Mouse (Mus musculus) MEL (cell line): ENCODE data around the gene Vps13d. TPM values are rescaled to one million over a fixed set of nuclear protein-coding genes. Genes with fewer than 3 reads are reported as not detected.

Experiments
- DNase-seq: peaks from one replicate; pipeline ENCODE4 v3.0.0; 2011; ENCODE audit warnings: low read depth, low spot score
- H3K27ac ChIP-seq: 2 replicates; pipeline ENCODE4 v1.5.1; 2012; ENCODE audit warnings: low read depth, mild to moderate bottlenecking, control low read depth, low read length, moderate library complexity; ENCODE audit not compliant: control insufficient read depth
- H3K27me3 ChIP-seq, 2 experiments: fragments of 150-350 bp in 1 of 2; sonication (generic) in 1 of 2; 2 replicates each; pipeline ENCODE4 v1.6.1; 2012; ENCODE audit warnings: low read length in 2 of 2, mild to moderate bottlenecking in 2 of 2, improper control_type of control experiment in 1 of 2, moderate library complexity in 1 of 2; ENCODE audit not compliant: insufficient read depth in 2 of 2, control insufficient read depth in 1 of 2
- H3K36me3 ChIP-seq, 2 experiments: 2 replicates each; pipeline ENCODE4 v1.6.1; 2012 to 2014; ENCODE audit warnings: low read length in 2 of 2, improper control_type of control experiment in 1 of 2, inconsistent platforms in 1 of 2, mild to moderate bottlenecking in 1 of 2; ENCODE audit not compliant: insufficient read depth in 2 of 2, control insufficient read depth in 1 of 2
- H3K4me1 ChIP-seq, 2 experiments: fragments of 150-350 bp in 1 of 2; sonication (generic) in 1 of 2; 2 replicates each; pipeline ENCODE4 v1.6.1; 2012; ENCODE audit warnings: low read length in 2 of 2, improper control_type of control experiment in 1 of 2, mild to moderate bottlenecking in 1 of 2; ENCODE audit not compliant: insufficient read depth in 2 of 2, control insufficient read depth in 1 of 2
- H3K4me3 ChIP-seq, 2 experiments: fragments of 150-350 bp in 1 of 2; sonication (generic) in 1 of 2; 2 replicates each; pipeline ENCODE4 v1.5.1; 2012; ENCODE audit warnings: low read depth in 2 of 2, low read length in 2 of 2, mild to moderate bottlenecking in 2 of 2, moderate library complexity in 2 of 2, control low read depth in 1 of 2, improper control_type of control experiment in 1 of 2; ENCODE audit not compliant: control insufficient read depth in 1 of 2, insufficient read depth in 1 of 2
- H3K79me2 ChIP-seq: 2 replicates; pipeline ENCODE4 v1.6.1; 2012; ENCODE audit warnings: mild to moderate bottlenecking, low read length, moderate library complexity; ENCODE audit not compliant: control insufficient read depth, poor library complexity, insufficient read depth
- H3K9ac ChIP-seq: 2 replicates; pipeline ENCODE4 v1.6.1; 2012; ENCODE audit warnings: low read depth, mild to moderate bottlenecking, control low read depth, low read length, moderate library complexity; ENCODE audit not compliant: control insufficient read depth, poor library complexity, severe bottlenecking
- H3K9me3 ChIP-seq: fragments of 150-350 bp; sonication (generic); replicated peaks from 2 replicates; pipeline ENCODE4 v1.6.1; 2012; ENCODE audit warnings: mild to moderate bottlenecking, low read length, improper control_type of control experiment, moderate library complexity; ENCODE audit not compliant: insufficient read depth
- BHLHE40 ChIP-seq: IDR thresholded peaks from 2 replicates; pipeline ENCODE4 v1.6.1; 2012; ENCODE audit warnings: low read depth, mild to moderate bottlenecking, inconsistent platforms, low read length, improper control_type of control experiment, borderline replicate concordance
- CHD1 ChIP-seq: IDR thresholded peaks from 2 replicates; pipeline ENCODE4 v1.6.1; 2012; ENCODE audit warnings: low read depth, mild to moderate bottlenecking, inconsistent platforms, low read length, improper control_type of control experiment
- CHD2 ChIP-seq: IDR thresholded peaks from 2 replicates; pipeline ENCODE4 v1.6.1; 2011; ENCODE audit warnings: low read length, improper control_type of control experiment
- E2F4 ChIP-seq: IDR thresholded peaks from 2 replicates; pipeline ENCODE4 v1.6.1; 2011; ENCODE audit warnings: low read depth, low read length, improper control_type of control experiment, borderline replicate concordance
- GABPA ChIP-seq: IDR thresholded peaks from 2 replicates; pipeline ENCODE4 v1.6.1; 2012; ENCODE audit warnings: low read depth, mild to moderate bottlenecking, inconsistent platforms, low read length, improper control_type of control experiment, moderate library complexity
- GATA1 ChIP-seq: IDR thresholded peaks from 2 replicates; pipeline ENCODE4 v1.6.1; 2011; ENCODE audit warnings: low read depth, low read length, improper control_type of control experiment
- HCFC1 ChIP-seq: IDR thresholded peaks from 2 replicates; pipeline ENCODE4 v1.6.1; 2012; ENCODE audit warnings: low read depth, mild to moderate bottlenecking, inconsistent platforms, low read length, improper control_type of control experiment, moderate library complexity
- JUND ChIP-seq: IDR thresholded peaks from 2 replicates; pipeline ENCODE4 v1.6.1; 2011; ENCODE audit warnings: low read depth, mild to moderate bottlenecking, improper control_type of control experiment, low read length
- MAFK ChIP-seq: IDR thresholded peaks from 2 replicates; pipeline ENCODE4 v1.6.1; 2011; ENCODE audit warnings: low read depth, mild to moderate bottlenecking, low read length, improper control_type of control experiment, borderline replicate concordance
- MAX ChIP-seq: IDR thresholded peaks from 2 replicates; pipeline ENCODE4 v1.6.1; 2011; ENCODE audit warnings: low read length, improper control_type of control experiment
- MYB ChIP-seq: IDR thresholded peaks from 2 replicates; pipeline ENCODE4 v1.6.1; 2011; ENCODE audit warnings: mild to moderate bottlenecking, low read depth, low read length, improper control_type of control experiment
- MYC ChIP-seq: IDR thresholded peaks from 2 replicates; pipeline ENCODE4 v1.6.1; 2011; ENCODE audit warnings: low read depth, mild to moderate bottlenecking, low read length, improper control_type of control experiment, moderate library complexity
- RAD21 ChIP-seq: IDR thresholded peaks from 2 replicates; pipeline ENCODE4 v1.6.1; 2011; ENCODE audit warnings: mild to moderate bottlenecking, low read depth, low read length, improper control_type of control experiment
- RCOR1 ChIP-seq: IDR thresholded peaks from 2 replicates; pipeline ENCODE4 v1.6.1; 2012; ENCODE audit warnings: low read depth, mild to moderate bottlenecking, inconsistent platforms, low read length, improper control_type of control experiment
- SMC3 ChIP-seq: IDR thresholded peaks from 2 replicates; pipeline ENCODE4 v1.6.1; 2011; ENCODE audit warnings: low read depth, low read length, improper control_type of control experiment
- TBP ChIP-seq: IDR thresholded peaks from 2 replicates; pipeline ENCODE4 v1.8.0; 2011; ENCODE audit warnings: low read depth, low read length, improper control_type of control experiment
- TCF12 ChIP-seq: IDR thresholded peaks from 2 replicates; pipeline ENCODE4 v1.6.1; 2014; ENCODE audit warnings: low read depth, mild to moderate bottlenecking, inconsistent platforms, low read length, improper control_type of control experiment, moderate library complexity
- UBTF ChIP-seq: IDR thresholded peaks from 2 replicates; pipeline ENCODE4 v1.6.1; 2012; ENCODE audit warnings: low read depth, mild to moderate bottlenecking, inconsistent platforms, low read length, improper control_type of control experiment, moderate library complexity, borderline replicate concordance; ENCODE audit not compliant: insufficient read depth
- USF2 ChIP-seq, 2 experiments: IDR thresholded peaks; 2 replicates each; pipeline ENCODE4 v1.6.1; 2011 to 2012; ENCODE audit warnings: improper control_type of control experiment in 2 of 2, low read length in 2 of 2, borderline replicate concordance in 1 of 2, inconsistent platforms in 1 of 2, low read depth in 1 of 2, mild to moderate bottlenecking in 1 of 2; ENCODE audit not compliant: insufficient read depth in 1 of 2
- ZC3H11A ChIP-seq: IDR thresholded peaks from 2 replicates; pipeline ENCODE4 v1.6.1; 2012; ENCODE audit warnings: low read depth, mild to moderate bottlenecking, inconsistent platforms, low read length, improper control_type of control experiment
- ZMIZ1 ChIP-seq: IDR thresholded peaks from 2 replicates; pipeline ENCODE4 v1.6.1; 2012; ENCODE audit warnings: low read depth, mild to moderate bottlenecking, inconsistent platforms, low read length, improper control_type of control experiment, moderate library complexity
- ZNF384 ChIP-seq: IDR thresholded peaks from 2 replicates; pipeline ENCODE4 v1.6.1; 2012; ENCODE audit warnings: low read depth, mild to moderate bottlenecking, inconsistent platforms, low read length, improper control_type of control experiment
- polyA plus RNA-seq, 2 experiments: library from polyadenylated mRNA; stranded (reverse) in 1 of 2; unstranded in 1 of 2; fragments of >175 nt in 1 of 2; fragments of >200 nt in 1 of 2; gene quantifications; 2 replicates each; pipeline versions ENCODE4 v1.2.1 to v1.2.4; 2012; ENCODE audit warnings: low replicate concordance in 2 of 2, low read depth in 1 of 2; ENCODE audit not compliant: insufficient read length in 2 of 2, insufficient read depth in 1 of 2, missing spikeins in 1 of 2
- total RNA-seq: library from RNA; depleted of rRNA; stranded (reverse); fragments of 300-350 nt; gene quantifications from 2 replicates; pipeline ENCODE4 v1.2.3, GENCODE M21; 2012

Vps13d gene
- total and polyA plus RNA-seq, 3 experiments: 8.9 to 14.5 (median 13.2) TPM

- H3K4me1 ChIP-seq: no peaks in the 10 kb centered on the region
- TF ChIP-seq GABPA: no peak
- no peak for TF ChIP-seq BHLHE40
- no peak for TF ChIP-seq SMC3
- no peak for TF ChIP-seq USF2 (IDR thresholded peaks at IDR 0.05; ENCODE audit: borderline replicate concordance in 1 of 2, insufficient read depth in 1 of 2, low read depth in 1 of 2, low read length in 2 of 2)
- TF ChIP-seq E2F4: no peak
- no peak for TF ChIP-seq MYB
- no peak for TF ChIP-seq UBTF
- no peak for TF ChIP-seq ZC3H11A
- TF ChIP-seq GATA1: no peak
- TF ChIP-seq MYC: no peak
- no peak for TF ChIP-seq CHD2
- TF ChIP-seq RAD21: no peak
- TF ChIP-seq MAFK: no peak
- TF ChIP-seq TCF12: no peak
- TF ChIP-seq HCFC1: no peak
- TF ChIP-seq TBP: no peak
- TF ChIP-seq MAX: no peak
- no peak for TF ChIP-seq ZMIZ1
- H3K9me3 ChIP-seq: no peaks in the 10 kb centered on the region
- H3K27me3 ChIP-seq: no peaks in the 10 kb centered on the region
- H3K27ac ChIP-seq: no peak overlapping the region
- H3K36me3 ChIP-seq: peaks cover 0 to 3% of the 10 kb centered on the region in 2 experiments; a peak in 1 of 4 replicates
- no peak for DNase-seq
- no peak overlapping the region for H3K4me3 ChIP-seq
- no peaks in the 10 kb centered on the region for H3K79me2 ChIP-seq
- H3K9ac ChIP-seq: no peak overlapping the region
Measured at GRCm38 (mm10) chr4:145103617-145104016, 91.2 kb downstream of the Vps13d start.

- H3K9me3 ChIP-seq: no peaks in the 10 kb centered on the region
- no peak for DNase-seq
- H3K27me3 ChIP-seq: no peaks in the 10 kb centered on the region
- no peaks in the 10 kb centered on the region for H3K79me2 ChIP-seq
- H3K9ac ChIP-seq: no peak overlapping the region
- no peak overlapping the region for H3K4me3 ChIP-seq
- peaks cover 0 to 1% of the 10 kb centered on the region in 2 experiments; a peak in 1 of 4 replicates for H3K4me1 ChIP-seq
- H3K36me3 ChIP-seq: peaks cover 3 to 6% of the 10 kb centered on the region in 2 experiments; a peak in 3 of 4 replicates
- H3K27ac ChIP-seq: no peak overlapping the region
- TF ChIP-seq ZNF384: no peak
- no peak for TF ChIP-seq BHLHE40
- TF ChIP-seq UBTF: no peak
- no peak for TF ChIP-seq RCOR1
- TF ChIP-seq MAFK: no peak
- no peak for TF ChIP-seq CHD1
- TF ChIP-seq RAD21: no peak
- no peak for TF ChIP-seq GATA1
- TF ChIP-seq MYB: no peak
- no peak for TF ChIP-seq SMC3
- no peak for TF ChIP-seq TCF12
- no peak for TF ChIP-seq JUND
Measured at GRCm38 (mm10) chr4:145101823-145102718, 92.7 kb downstream of the Vps13d start.
